Mouse (Mus musculus) cerebellum, adult 2 months (tissue): ENCODE data around the gene Mgat4e.

Experiments used
- CTCF ChIP-seq: fragments of 200-500 bp; IDR thresholded peaks from 2 replicates; pipeline ENCODE4 v1.5.1; 2011; ENCODE audit warnings: low read depth, mild to moderate bottlenecking, control low read depth, low read length, moderate library complexity, borderline replicate concordance; ENCODE audit not compliant: insufficient read depth
- POLR2A ChIP-seq: fragments of 200-500 bp; IDR thresholded peaks from 2 replicates; pipeline ENCODE4 v1.6.1; 2011; ENCODE audit warnings: low read length, control low read depth, borderline replicate concordance; ENCODE audit not compliant: insufficient read depth

GRCm38 (mm10) chr1:134563726-134564125 is 14.2 kb upstream of the Mgat4e start:
- TF ChIP-seq POLR2A (no peak), CTCF (no peak)
